Mouse (Mus musculus): ENCODE results near the gene Dmbt1.
A peak's percentile ranks its signal among the peaks of the same experiment; 100 is the strongest.
"Not testable (repeated sequence)": the region's sequence is repeated elsewhere in the genome, so short reads cannot be mapped to it uniquely, and the experiment has no call there.

Gene Dmbt1

GRCm38 (mm10) chr7:131049829-131050228 lies 18.0 kb downstream of the Dmbt1 start:
- ATAC-seq (ENCODE audit: low TSS enrichment), result not testable (repeated sequence)

- ATAC-seq (ENCODE audit: low TSS enrichment), result no peak
Observed at GRCm38 (mm10) chr7:131054808-131055370, 23.0 kb downstream of the Dmbt1 start.

- not testable (repeated sequence) for ATAC-seq (ENCODE audit: low TSS enrichment)
Observed at GRCm38 (mm10) chr7:131057918-131058317, 26.1 kb downstream of the Dmbt1 start.

- ATAC-seq (ENCODE audit: low TSS enrichment), result not testable (repeated sequence)
Observed at GRCm38 (mm10) chr7:131059808-131060207, 28.0 kb downstream of the Dmbt1 start.

- ATAC-seq (ENCODE audit: low TSS enrichment), result no peak
Observed at GRCm38 (mm10) chr7:131062541-131062940, 30.7 kb downstream of the Dmbt1 start.

- not testable (repeated sequence) for ATAC-seq (ENCODE audit: low TSS enrichment)
Observed at GRCm38 (mm10) chr7:131068191-131068590, 36.3 kb downstream of the Dmbt1 start.

GRCm38 (mm10) chr7:131073476-131073875 lies 41.6 kb downstream of the Dmbt1 start:
- ATAC-seq (ENCODE audit: low TSS enrichment), result not testable (repeated sequence)

GRCm38 (mm10) chr7:131074098-131074497 lies 42.2 kb downstream of the Dmbt1 start:
- not testable (repeated sequence) for ATAC-seq (ENCODE audit: low TSS enrichment)

GRCm38 (mm10) chr7:131075956-131076355 lies 44.1 kb downstream of the Dmbt1 start:
- no peak for ATAC-seq (ENCODE audit: low TSS enrichment)

- not testable (repeated sequence) for ATAC-seq (ENCODE audit: low TSS enrichment)
Observed at GRCm38 (mm10) chr7:131082403-131082802, 50.5 kb downstream of the Dmbt1 start.

GRCm38 (mm10) chr7:131112486-131112885 lies 80.6 kb downstream of the Dmbt1 start:
- ATAC-seq (ENCODE audit: low TSS enrichment), result peak; percentile 78

- ATAC-seq (ENCODE audit: low TSS enrichment), result no peak
Observed at GRCm38 (mm10) chr7:131113676-131114075, 81.8 kb downstream of the Dmbt1 start.

- peak; percentile 88 for ATAC-seq (ENCODE audit: low TSS enrichment)
Observed at GRCm38 (mm10) chr7:131114434-131114833, 82.6 kb downstream of the Dmbt1 start.

GRCm38 (mm10) chr7:131122210-131122807 lies 90.5 kb downstream of the Dmbt1 start:
- no peak for ATAC-seq (ENCODE audit: low TSS enrichment)

GRCm38 (mm10) chr7:131130021-131130420 lies 98.2 kb downstream of the Dmbt1 start:
- no peak for ATAC-seq (ENCODE audit: low TSS enrichment)

- ATAC-seq (ENCODE audit: low TSS enrichment), result no peak
Observed at GRCm38 (mm10) chr7:131133181-131133580, 101.3 kb downstream of the Dmbt1 start.

- no peak for ATAC-seq (ENCODE audit: low TSS enrichment)
Observed at GRCm38 (mm10) chr7:131146214-131146613, 114.4 kb downstream of the Dmbt1 start, which contains the start of gene 4933402N03Rik. 4933402N03Rik (minus strand) TSS chr7:131146314.

- ATAC-seq (ENCODE audit: low TSS enrichment), result no peak
Observed at GRCm38 (mm10) chr7:131150179-131150578, 118.3 kb downstream of the Dmbt1 start.

- ATAC-seq (ENCODE audit: low TSS enrichment), result no peak
Observed at GRCm38 (mm10) chr7:131153044-131153443, 121.2 kb downstream of the Dmbt1 start.

GRCm38 (mm10) chr7:131162251-131162650 lies 130.4 kb downstream of the Dmbt1 start:
- ATAC-seq (ENCODE audit: low TSS enrichment), result no peak

- no peak for ATAC-seq (ENCODE audit: low TSS enrichment)
Observed at GRCm38 (mm10) chr7:131167771-131168170, 135.9 kb downstream of the Dmbt1 start.

GRCm38 (mm10) chr7:131169099-131169498 lies 137.2 kb downstream of the Dmbt1 start:
- ATAC-seq (ENCODE audit: low TSS enrichment), result no peak

All from frontal cortex, adult (tissue).